Mouse (Mus musculus): Measurements from ENCODE around the gene Tspan13.
A peak's percentile ranks its signal among the peaks of the same experiment; 100 is the strongest.

Gene Tspan13

DNA sequence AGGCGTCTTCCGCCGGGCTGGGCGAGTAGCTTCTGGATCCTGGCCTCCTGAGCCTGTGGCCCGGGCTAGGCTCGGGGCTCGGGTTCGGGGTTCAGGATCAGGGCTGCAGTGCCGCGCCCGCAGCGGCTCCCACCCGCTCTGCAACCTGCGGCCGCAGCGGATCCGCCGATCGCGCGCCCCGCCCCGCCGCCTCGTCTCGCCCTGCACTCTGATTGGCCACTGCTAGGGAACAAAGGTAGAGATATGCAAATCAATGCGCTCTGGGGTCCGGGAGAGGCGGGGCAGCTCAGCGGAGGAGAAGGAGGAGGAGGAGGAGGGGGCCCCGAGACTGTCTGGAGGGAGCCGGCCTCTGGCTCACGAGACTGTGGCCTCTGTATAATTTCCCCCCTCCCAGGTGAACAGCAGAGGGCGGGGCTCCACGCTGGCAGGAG, at the start of gene Tspan13:
Gene Tspan13 (minus strand): TSS at position 153 of the 431 bp plus-strand sequence.
- peak; percentile 92 for DNase-seq

DNA sequence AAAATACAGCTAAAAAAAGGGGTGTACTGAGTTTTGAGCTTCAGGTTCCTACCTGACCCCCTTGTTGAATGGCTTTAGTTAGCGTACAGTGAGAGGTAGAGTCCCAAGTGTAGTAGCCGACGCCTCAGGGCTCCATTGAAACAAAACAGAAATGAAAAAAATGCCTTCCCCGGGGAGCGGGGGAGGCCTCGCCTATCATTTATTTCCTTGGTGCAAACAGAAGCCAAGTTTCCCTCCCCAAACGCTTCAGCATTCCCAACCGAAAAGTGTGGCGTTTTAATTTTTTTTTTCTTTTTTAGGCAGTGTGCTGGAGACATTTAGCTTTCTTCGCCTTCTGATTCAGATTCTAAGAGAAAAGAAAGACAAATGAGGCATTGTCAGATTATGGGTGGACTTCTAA, 49.7 kb upstream of the Tspan13 start:
- no peak for DNase-seq

DNA sequence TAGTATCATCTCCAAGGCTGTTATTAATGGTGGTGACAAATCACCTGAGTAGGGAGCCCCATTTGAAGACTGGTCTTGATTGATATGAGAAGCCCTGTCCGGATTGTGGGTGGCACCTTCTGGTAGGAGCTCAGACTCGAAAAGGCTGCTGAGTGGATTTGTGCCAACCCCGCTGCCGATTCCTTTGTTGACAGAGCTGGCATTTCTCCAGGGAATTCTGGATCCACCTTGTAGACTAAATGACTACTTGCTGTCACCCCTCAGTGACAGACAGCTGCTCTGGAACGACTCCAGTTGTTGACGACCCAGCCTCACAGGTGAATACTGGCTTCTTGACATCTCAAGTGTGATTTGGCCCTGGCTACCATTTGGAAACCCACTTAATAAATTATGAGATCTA, 46.9 kb upstream of the Tspan13 start:
- DNase-seq: no peak

DNA sequence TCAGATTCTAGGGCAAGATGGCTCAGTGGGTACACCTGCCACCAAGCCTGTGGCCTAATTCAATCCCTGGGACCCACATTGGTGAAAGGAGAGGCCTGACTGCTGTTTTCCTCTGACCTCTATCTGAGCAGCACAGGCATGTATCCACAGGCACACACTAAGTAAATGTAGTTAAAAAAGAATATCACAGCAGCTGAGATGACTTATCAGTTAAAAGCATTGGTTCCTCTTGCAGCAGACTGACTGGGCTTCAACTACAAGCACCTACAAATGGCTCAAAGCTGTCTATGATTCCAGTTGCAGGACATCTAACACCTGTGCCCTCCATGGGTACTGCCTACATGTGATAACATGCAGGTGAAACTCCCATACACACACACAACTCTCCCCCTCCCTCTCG, 46.5 kb upstream of the Tspan13 start:
- DNase-seq: no peak

DNA sequence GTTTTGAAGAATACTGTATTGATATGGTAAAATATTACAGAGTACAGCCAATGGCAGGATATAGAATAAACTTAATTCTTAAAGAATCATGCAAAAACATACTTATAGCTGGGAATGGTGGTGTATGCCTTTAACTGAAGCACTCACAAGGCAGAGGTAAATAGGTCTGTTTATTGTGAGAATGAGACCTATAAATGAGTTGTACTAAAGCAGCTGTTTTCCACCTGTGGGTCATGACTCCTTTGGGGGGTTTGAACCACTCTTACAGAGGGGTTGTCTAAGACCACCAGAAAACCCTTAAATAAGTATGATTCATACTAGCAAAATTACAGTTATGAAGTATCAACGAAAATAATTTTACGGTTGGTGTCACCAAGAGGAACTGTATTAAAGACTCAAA, 43.1 kb upstream of the Tspan13 start:
- DNase-seq: no peak

DNA sequence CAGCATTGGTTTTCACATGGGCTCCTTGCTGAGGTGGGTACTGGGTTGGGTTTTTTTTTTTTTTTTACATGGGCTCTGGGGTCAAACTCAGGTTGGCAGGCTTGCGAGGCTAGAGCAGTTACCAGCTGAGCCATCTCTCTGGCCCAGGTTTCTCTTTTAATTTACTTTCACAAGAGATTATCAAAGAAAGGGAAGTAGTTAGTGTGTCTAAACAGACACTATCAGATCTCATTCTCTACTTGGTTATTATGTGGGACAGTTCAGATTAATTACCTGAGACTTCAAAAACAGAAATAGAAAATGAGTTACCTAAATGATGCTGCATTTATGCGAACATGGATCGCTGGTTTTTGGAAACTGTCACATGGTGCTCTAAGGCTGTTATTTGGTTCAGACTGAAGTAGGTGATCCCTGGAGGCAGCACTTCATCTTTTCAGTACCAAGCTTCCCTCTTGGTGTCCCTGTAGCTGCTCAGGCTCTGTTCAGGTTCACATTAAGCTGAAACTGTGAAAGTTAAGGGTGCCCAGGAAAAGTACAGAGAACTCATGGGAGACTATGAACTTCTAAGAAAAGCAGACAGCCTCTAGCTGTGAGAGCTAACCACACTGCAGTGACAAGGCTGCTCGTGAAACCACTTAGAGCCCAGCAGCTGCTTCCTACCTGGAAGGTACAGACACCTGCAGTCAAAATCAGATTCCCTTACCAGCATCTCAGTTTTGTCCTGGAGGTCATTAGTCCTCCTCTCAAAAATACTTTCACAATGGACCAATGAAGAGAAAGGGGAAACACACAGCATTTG, 36.0 kb upstream of the Tspan13 start:
- DNase-seq: no peak

- DNase-seq: no peak
Observed at GRCm38 (mm10) chr12:36072860-36073259, 30.6 kb upstream of the Tspan13 start.

DNA sequence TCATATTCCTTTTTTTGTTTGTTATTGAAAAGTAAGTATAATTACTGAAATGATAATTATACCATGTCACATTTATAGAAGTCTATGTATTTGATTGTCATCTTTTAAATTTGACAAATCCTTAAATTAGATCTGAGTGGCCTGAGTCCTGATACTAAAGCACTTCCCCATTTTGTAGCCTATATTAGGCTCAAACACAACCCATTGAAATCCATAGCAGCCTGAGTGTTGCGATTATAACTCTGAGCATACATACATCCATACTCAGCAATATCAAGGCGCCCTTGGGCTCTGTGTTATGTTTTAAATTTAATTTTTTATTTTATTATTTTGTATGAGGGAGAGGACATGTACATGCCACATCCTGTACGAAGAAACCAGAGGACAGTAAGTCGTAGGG, 27.9 kb upstream of the Tspan13 start:
- no peak for DNase-seq

- DNase-seq: no peak
Observed at GRCm38 (mm10) chr12:36067538-36067937, 25.2 kb upstream of the Tspan13 start.

DNA sequence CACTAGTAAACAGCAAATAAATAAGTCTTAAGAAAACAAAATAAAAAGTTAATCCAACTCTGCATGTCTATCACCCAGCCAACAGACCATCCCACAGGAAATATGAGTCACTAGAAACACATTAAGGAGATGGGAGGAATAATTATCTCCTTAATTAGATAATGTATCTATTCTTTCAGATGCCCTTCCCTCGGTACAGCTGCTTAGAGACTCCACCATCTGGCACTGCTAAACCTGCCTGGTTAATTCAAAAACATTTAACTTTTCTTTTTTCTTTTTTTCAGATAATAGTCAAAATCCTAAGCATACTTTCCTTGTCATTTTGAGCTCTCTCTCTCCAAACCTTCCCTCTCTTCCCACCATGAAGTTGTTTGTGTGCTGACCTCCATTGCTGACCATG, 23.6 kb upstream of the Tspan13 start:
- DNase-seq: no peak

- no peak for DNase-seq
Observed at GRCm38 (mm10) chr12:36057699-36058098, 15.4 kb upstream of the Tspan13 start.

DNA sequence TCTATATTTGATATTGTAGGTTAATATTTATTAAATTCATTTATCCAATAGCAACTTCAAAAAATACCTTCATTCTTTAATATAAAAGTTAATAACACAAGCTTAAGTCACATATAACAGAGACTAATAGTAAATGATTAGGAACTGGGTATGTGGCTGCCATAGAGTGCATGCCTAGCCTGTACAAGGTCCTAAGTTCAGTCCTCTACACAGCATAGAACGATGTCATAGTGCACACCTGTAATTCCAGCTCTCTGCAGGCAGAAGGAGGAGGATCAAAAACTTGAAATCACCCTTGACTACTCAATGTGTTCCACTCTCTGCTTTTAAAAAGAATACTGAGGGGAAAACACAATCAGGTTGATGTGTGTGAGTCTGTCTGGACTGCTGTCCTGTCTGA, 8.0 kb upstream of the Tspan13 start:
- no peak for DNase-seq

- no peak for DNase-seq
Observed at GRCm38 (mm10) chr12:36047593-36047992, 5.3 kb upstream of the Tspan13 start.

GRCm38 (mm10) chr12:36046196-36046595, 3.9 kb upstream of the Tspan13 start:
- no peak for DNase-seq

DNA sequence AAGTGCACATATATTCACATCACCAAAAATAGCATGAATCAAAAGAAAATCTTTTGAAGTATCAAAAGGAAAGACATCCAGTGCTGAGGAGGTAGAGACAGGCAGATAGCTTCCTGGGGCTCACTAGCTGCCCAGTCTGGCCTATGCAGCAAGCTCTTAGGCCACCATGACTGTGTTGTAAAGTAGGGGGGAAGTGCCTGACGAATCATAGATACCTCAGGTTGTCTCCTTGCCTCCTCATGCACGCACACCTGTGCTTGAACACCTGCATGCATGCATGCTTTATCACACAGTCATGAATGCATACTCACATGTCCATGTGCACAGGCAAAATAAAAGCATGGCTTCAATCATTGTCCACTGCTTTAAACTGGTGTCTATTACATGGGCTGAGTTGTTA, 2.4 kb upstream of the Tspan13 start:
- DNase-seq: no peak

DNA sequence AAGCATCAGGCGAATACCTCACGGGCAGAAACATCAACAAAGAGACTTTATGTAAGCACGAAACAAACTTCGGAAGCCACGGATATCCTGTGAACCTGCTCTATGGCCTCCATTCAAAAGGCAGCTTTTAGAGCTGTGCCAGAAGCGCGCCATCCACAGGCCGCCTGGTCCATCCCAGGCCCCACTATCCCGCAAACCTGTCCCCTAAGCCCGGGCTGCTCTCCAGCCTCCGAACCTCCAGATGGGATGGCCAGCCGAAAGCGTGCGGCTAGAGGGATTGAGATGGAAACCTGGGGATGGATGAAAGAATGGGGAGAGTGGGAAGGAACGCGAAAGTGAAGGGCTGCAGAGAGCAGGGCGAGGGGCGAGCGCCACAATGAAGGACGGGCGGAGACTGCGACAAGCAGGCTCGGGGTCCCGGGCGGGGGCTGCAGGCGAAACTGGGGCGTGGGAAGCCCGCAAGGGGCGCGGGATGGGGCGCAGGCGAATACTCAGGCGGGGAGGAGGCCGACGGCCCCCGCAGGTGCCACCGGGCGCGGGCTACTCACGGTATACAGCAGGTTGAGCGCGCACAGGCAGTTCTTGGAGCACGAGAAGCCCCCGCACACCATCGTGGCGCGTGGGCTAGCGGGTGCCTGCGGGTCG, 475 bp downstream of the Tspan13 start:
- peak in 1 of 2 experiments; percentile 41 for DNase-seq

DNA sequence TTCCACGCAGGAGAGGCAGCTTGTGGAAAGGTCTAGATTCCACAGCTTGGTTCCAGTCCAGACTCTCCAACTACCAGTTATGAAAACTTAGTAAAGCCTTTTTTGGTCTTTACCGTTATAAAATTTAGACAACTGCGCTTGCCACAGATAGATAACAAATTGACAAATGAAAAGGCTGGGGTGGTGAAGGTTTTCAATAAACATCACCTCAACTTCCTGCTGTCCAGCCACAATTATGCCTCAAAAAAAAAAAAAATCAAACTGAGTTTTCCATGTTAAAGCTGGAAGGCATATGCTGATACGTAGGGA, 1.1 kb downstream of the Tspan13 start:
- DNase-seq: no peak

DNA sequence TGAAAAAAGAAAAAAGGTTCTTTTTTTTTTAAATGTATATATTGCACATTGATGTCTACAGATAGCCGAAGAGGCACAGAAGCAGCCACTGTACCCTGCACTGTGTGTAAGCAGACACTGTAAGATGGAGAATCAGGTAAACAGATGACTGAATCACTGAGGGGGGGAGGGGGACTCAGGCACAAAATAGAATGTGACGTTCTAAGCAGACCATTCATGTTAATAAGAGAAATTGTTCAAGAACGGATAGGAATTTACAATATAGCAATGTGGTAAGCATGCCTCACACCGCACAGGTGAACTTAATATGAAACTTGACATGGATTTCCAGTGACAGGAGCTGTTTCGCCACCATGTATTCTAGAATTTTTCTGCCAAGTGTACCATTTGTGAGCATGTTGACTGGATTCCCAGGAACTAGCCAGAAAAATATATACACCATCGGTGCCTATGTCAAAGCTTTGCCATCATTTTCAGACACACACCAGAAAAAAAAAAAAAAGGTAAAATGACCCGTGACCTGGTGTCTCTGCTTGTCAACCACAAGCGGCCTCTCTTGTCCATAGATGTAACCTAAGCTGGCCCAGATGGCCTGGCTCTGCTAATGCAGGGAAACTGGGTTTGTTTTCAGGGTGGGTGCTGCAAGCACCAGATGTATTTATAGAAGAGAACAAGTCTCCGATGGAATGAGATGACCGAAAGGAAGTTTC, 1.6 kb downstream of the Tspan13 start:
- DNase-seq: no peak

GRCm38 (mm10) chr12:36039541-36040084, 2.7 kb downstream of the Tspan13 start:
- peak; percentile 38 to 46 for DNase-seq

DNA sequence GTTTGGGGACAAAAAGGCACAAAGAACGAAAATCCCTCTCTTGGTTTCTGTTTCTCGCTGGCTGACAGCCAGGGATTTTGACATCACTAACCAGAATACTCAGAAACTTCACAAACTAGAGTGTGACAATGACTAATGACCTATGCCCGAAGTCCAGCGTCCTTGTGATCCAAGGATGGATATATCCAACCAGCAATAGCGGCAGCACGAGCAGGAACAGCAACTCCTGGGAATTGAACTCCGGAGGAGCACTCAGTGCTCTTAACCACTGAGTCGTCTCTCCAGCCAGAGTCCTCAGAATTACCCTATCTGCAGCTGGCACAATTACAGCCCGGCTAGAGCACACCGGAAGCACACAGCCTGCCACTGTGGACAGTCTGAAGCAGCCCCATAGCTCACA, 5.5 kb downstream of the Tspan13 start:
- no peak for DNase-seq

- DNase-seq: no peak
Observed at GRCm38 (mm10) chr12:36036121-36036520, 6.2 kb downstream of the Tspan13 start.

DNA sequence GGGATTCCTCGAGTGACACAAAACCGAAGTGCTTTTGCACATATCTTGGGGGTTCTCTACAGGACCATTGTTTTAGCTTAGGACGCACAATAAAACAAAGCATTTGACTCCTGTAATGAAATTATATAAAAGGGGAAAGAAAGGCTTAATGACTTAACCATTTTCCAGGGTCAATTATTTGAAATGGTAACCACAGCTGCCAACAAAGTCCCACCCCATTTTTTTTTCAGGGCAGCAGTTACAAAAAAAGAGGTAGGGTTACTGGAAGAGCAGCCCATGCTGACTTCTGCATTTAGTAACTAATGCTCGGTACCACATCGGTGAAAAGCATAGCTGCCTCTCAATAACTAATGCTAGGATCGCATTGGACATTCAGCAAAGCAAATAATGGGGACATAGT, 6.8 kb downstream of the Tspan13 start:
- no peak for DNase-seq

- DNase-seq: no peak
Observed at GRCm38 (mm10) chr12:36032419-36032818, 9.9 kb downstream of the Tspan13 start.
